ENCODE assay signal across 1 mouse cellular context in the genomic region with DNA sequence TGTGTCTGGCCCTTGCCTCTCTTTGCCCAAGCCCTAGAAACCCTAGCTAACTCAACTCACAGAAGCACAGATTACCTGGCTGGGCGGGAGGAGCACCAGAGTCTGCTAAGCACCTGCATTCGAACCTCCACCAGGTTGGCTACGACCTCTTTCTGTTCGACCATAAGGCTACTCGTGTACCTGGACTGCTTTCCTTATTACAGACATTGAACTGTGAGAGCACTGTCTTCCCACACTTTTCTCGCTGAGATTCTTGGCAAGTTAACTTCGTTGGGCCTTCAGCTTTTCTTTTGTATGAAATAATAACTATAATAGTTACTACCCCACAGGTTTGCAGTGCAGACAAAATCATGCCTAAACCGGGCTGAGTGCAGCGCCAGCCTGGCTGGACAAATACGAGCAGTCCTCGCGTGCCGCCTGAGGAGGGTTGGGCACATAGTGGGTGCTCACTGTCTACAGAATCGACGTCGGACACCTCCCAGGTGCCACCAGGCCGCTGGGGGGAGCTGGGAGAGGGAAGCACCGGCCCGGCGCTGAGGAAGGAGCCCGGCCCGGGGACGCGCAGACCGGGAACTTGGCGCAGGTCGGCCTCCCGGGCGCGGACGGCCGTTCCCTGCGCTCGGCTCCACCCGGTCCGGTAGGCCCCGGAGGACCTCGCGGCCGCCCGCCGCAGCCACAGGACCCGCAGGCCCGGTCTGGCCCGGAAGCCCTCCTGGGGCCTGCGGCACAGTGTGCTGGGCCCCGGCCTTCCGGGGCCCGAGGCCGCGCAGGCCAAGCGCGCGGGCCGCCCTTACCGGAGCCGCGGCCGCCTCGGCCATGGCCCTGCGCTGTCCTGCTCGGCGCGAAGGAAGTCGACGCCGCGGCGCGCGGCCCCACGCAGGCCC.
TF ChIP-seq lines count a peak whose summit lies in the region.

No protein-coding gene starts in this region.

TF ChIP-seq in CH12.LX, 34 proteins besides CTCF, POLR2A, EP300 and RAD21 (continued from another document):
- TF ChIP-seq UBTF (IDR thresholded peaks at IDR 0.05; ENCODE audit: low read depth, low read length) (peak; percentile 93), TCF12 (IDR thresholded peaks at IDR 0.05; ENCODE audit: low read depth, low read length) (0 out of 2 replicates have a peak, but pooled peaks have one; percentile 37), JUN (IDR thresholded peaks at IDR 0.05; ENCODE audit: insufficient read depth, low read depth, low read length) (no peak), KAT2A (IDR thresholded peaks at IDR 0.05; ENCODE audit: insufficient replicate concordance, low read length) (0 out of 2 replicates have a peak, but pooled peaks have one; percentile 39), ZKSCAN1 (IDR thresholded peaks at IDR 0.05; ENCODE audit: borderline replicate concordance, low read depth, low read length) (peak; percentile 92), MAX (IDR thresholded peaks at IDR 0.05; ENCODE audit: low read length) (peak; percentile 16), HCFC1 (IDR thresholded peaks at IDR 0.05; ENCODE audit: low read depth, low read length) (peak; percentile 25; the same call in 1 of the 2 replicates), ELF1 (IDR thresholded peaks at IDR 0.05; ENCODE audit: low read depth, low read length) (peak; percentile 36), ZNF384 (IDR thresholded peaks at IDR 0.05; ENCODE audit: low read depth, low read length) (no peak), IRF4 (IDR thresholded peaks at IDR 0.05; ENCODE audit: low read depth, low read length) (peak; percentile 32; the same call in 1 of the 2 replicates)
